27 mouse cellular contexts compared by ENCODE assay signal in genomic region chr11:62487540-62488350, GRCm38 (mm10). TPM values are rescaled to one million over a fixed set of nuclear protein-coding genes. Genes with fewer than 3 reads are reported as not detected.
DNase-seq lines count a peak whose midpoint lies in the region; ATAC-seq and TF ChIP-seq lines count a peak whose summit lies in the region.
"Had no signal": no experiment of that assay in that cellular context is flagged by ENCODE, and none has a peak within 500 bp of the region (broad histone marks: within the 10 kb centered on the region; RNA-seq: fewer than 3 reads in every experiment).

No protein-coding gene starts in this region.

- TF ChIP-seq EP300 in liver, postnatal 0 days (IDR thresholded peaks at IDR 0.05; ENCODE audit: low read depth) = peak; percentile 35; the same call in 1 of the 2 replicates

- H3K36me3 ChIP-seq in kidney, embryonic 15.5 days = no peaks in the 10 kb centered on the region
- no peaks in the 10 kb centered on the region for H3K36me3 ChIP-seq in liver, postnatal 0 days (replicated peaks; ENCODE audit: insufficient read depth, low read length)
- no peaks in the 10 kb centered on the region for H3K36me3 ChIP-seq in intestine, postnatal 0 days (ENCODE audit: control insufficient read depth, insufficient read depth)
- H3K36me3 ChIP-seq in forebrain, embryonic 10.5 days (replicated peaks) = no peaks in the 10 kb centered on the region
- H3K36me3 ChIP-seq: hindbrain, embryonic 12.5 days; liver, embryonic 15.5 days; lung, embryonic 15.5 days; midbrain, embryonic 10.5 days; midbrain, embryonic 15.5 days; neural tube, embryonic 15.5 days had no signal

- peak; percentile 34 to 71 for DNase-seq in kidney, adult 8-10 months
- no peak for DNase-seq in liver, postnatal 0 days
- DNase-seq in liver = no peak
- no peak for DNase-seq in forebrain, embryonic 10.5 days (ENCODE audit: extremely low spot score, low spot score)
- DNase-seq in retina, embryonic 14.5 days (ENCODE audit: low spot score) = no peak
- DNase-seq: adrenal gland, adult 2 months; cerebellum, adult 9-10 months; cerebellum, postnatal 36 days; gastrocnemius, postnatal 25 days; heart, adult 18-20 months; heart, postnatal 36 days; left cerebral cortex, postnatal 4 days; right cerebral cortex, adult 18-20 months; thymus, postnatal 14 days had no signal

- no peak overlapping the region for H3K9ac ChIP-seq in kidney, embryonic 15.5 days
- H3K9ac ChIP-seq in liver, postnatal 0 days (replicated peaks) = no peak overlapping the region
- no peak overlapping the region for H3K9ac ChIP-seq in intestine, postnatal 0 days (ENCODE audit: low read depth, low read length)
- H3K9ac ChIP-seq: hindbrain, embryonic 12.5 days; liver, embryonic 15.5 days; lung, embryonic 15.5 days; midbrain, embryonic 15.5 days; neural tube, embryonic 15.5 days had no signal

- H3K4me1 ChIP-seq in kidney, embryonic 15.5 days = no peaks in the 10 kb centered on the region
- H3K4me1 ChIP-seq in liver, postnatal 0 days (ENCODE audit: insufficient read depth) = 0 out of 2 replicates have a peak, but pooled peaks cover 3% of the 10 kb centered on the region
- no peaks in the 10 kb centered on the region for H3K4me1 ChIP-seq in intestine, postnatal 0 days (replicated peaks; ENCODE audit: control insufficient read depth, insufficient read depth, low read length)
- H3K4me1 ChIP-seq in forebrain, embryonic 10.5 days = no peaks in the 10 kb centered on the region
- H3K4me1 ChIP-seq: hindbrain, embryonic 12.5 days; midbrain, embryonic 10.5 days; midbrain, embryonic 15.5 days; neural tube, embryonic 15.5 days had no signal

- no peaks in the 10 kb centered on the region for H3K9me3 ChIP-seq in kidney, embryonic 15.5 days (replicated peaks)
- no peaks in the 10 kb centered on the region for H3K9me3 ChIP-seq in liver, postnatal 0 days (ENCODE audit: low read length)
- H3K9me3 ChIP-seq in intestine, postnatal 0 days (ENCODE audit: control insufficient read depth) = no peaks in the 10 kb centered on the region
- H3K9me3 ChIP-seq in forebrain, embryonic 10.5 days = no peaks in the 10 kb centered on the region
- H3K9me3 ChIP-seq: hindbrain, embryonic 12.5 days; liver, embryonic 15.5 days; lung, embryonic 15.5 days; midbrain, embryonic 10.5 days; midbrain, embryonic 15.5 days; neural tube, embryonic 15.5 days had no signal

- no peak for ATAC-seq in kidney, embryonic 15.5 days (replicated peaks; ENCODE audit: low FRiP score)
- peak; percentile 85 for ATAC-seq in liver, postnatal 0 days
- ATAC-seq in intestine, postnatal 0 days = peak; percentile 64
- ATAC-seq: activated CD4-positive, CD25-positive, alpha-beta regulatory T cell, adult 4 months; CD4-positive, CD25-positive, alpha-beta regulatory T cell, adult 4 months; forebrain, embryonic 14.5 days; hindbrain, postnatal 0 days; midbrain, embryonic 15.5 days had no signal

- no peak overlapping the region for H3K27ac ChIP-seq in kidney, embryonic 15.5 days
- H3K27ac ChIP-seq in liver, postnatal 0 days (ENCODE audit: low read depth) = peak overlapping the region; percentile 71
- peak overlapping the region; percentile 16 for H3K27ac ChIP-seq in intestine, postnatal 0 days (ENCODE audit: low read depth, low read length)
- H3K27ac ChIP-seq in forebrain, embryonic 10.5 days = no peak overlapping the region
- H3K27ac ChIP-seq: hindbrain, embryonic 12.5 days; hindbrain, postnatal 0 days; liver, embryonic 15.5 days; lung, embryonic 15.5 days; midbrain, embryonic 10.5 days; midbrain, embryonic 15.5 days; neural tube, embryonic 15.5 days had no signal

- H3K4me3 ChIP-seq in kidney, embryonic 15.5 days (replicated peaks) = no peak overlapping the region
- no peak overlapping the region for H3K4me3 ChIP-seq in liver, postnatal 0 days (ENCODE audit: low read depth, low read length)
- H3K4me3 ChIP-seq in intestine, postnatal 0 days (ENCODE audit: low read depth, low read length) = no peak overlapping the region
- no peak overlapping the region for H3K4me3 ChIP-seq in forebrain, embryonic 10.5 days
- H3K4me3 ChIP-seq: hindbrain, embryonic 12.5 days; liver, embryonic 15.5 days; lung, embryonic 15.5 days; midbrain, embryonic 10.5 days; midbrain, embryonic 15.5 days; neural tube, embryonic 15.5 days had no signal

- no peak for TF ChIP-seq CTCF in liver, postnatal 0 days (IDR thresholded peaks at IDR 0.05; ENCODE audit: low read depth)
- no peak for TF ChIP-seq CTCF in intestine, postnatal 0 days (IDR thresholded peaks at IDR 0.05; ENCODE audit: low read depth)

- no peak overlapping the region for H3K4me2 ChIP-seq in kidney, embryonic 15.5 days
- no peak overlapping the region for H3K4me2 ChIP-seq in liver, postnatal 0 days (ENCODE audit: low read depth, low read length)
- H3K4me2 ChIP-seq in intestine, postnatal 0 days (replicated peaks; ENCODE audit: low read depth) = no peak overlapping the region
- H3K4me2 ChIP-seq: heart, embryonic 11.5 days; hindbrain, embryonic 12.5 days; liver, embryonic 15.5 days; lung, embryonic 15.5 days; midbrain, embryonic 15.5 days; neural tube, embryonic 15.5 days had no signal

- WGBS in kidney, embryonic 15.5 days = 97% methylated on average over 10 of the region's 10 CpGs
- WGBS in liver, postnatal 0 days (ENCODE audit: insufficient replicate concordance) = 85% methylated on average over 10 of the region's 10 CpGs
- WGBS in intestine, postnatal 0 days = 70% methylated on average over 10 of the region's 10 CpGs
- 97% methylated on average over 10 of the region's 10 CpGs for WGBS in forebrain, embryonic 10.5 days

- no peaks in the 10 kb centered on the region for H3K27me3 ChIP-seq in kidney, embryonic 15.5 days
- no peaks in the 10 kb centered on the region for H3K27me3 ChIP-seq in liver, postnatal 0 days (ENCODE audit: insufficient read depth, low read length)
- no peaks in the 10 kb centered on the region for H3K27me3 ChIP-seq in intestine, postnatal 0 days (replicated peaks; ENCODE audit: control insufficient read depth, insufficient read depth, low read length)
- H3K27me3 ChIP-seq in forebrain, embryonic 10.5 days (ENCODE audit: poor library complexity, severe bottlenecking) = no peaks in the 10 kb centered on the region
- H3K27me3 ChIP-seq: hindbrain, embryonic 12.5 days; liver, embryonic 15.5 days; lung, embryonic 15.5 days; midbrain, embryonic 15.5 days; neural tube, embryonic 15.5 days had no signal

RNA-seq across cellular contexts. Expression of gene Ncor1, which starts 29.4 kb away (rescaled TPM):
- polyA plus RNA-seq in kidney, embryonic 15.5 days (2015; fragmentation: Nextera tagmentation; extraction: Ambion mirVana) = 168 and 172 TPM in 2 replicates
- polyA plus RNA-seq in liver, postnatal 0 days (2015; fragmentation: Nextera tagmentation; extraction: Ambion mirVana) = 48.1 and 52.0 TPM in 2 replicates
- polyA plus RNA-seq in intestine, postnatal 0 days (2015; fragmentation: Nextera tagmentation; extraction: Ambion mirVana) = 114 and 140 TPM in 2 replicates
- 125 and 130 TPM in 2 replicates for polyA plus RNA-seq in forebrain, embryonic 10.5 days (2016; fragmentation: Nextera tagmentation; extraction: Ambion mirVana)

RNA-seq across cellular contexts. Expression of gene Pigl, which starts 29.5 kb away (rescaled TPM):
- 11.9 and 12.4 TPM in 2 replicates for polyA plus RNA-seq in kidney, embryonic 15.5 days (2015; fragmentation: Nextera tagmentation; extraction: Ambion mirVana)
- 2.6 and 2.7 TPM in 2 replicates for polyA plus RNA-seq in liver, postnatal 0 days (2015; fragmentation: Nextera tagmentation; extraction: Ambion mirVana)
- polyA plus RNA-seq in intestine, postnatal 0 days (2015; fragmentation: Nextera tagmentation; extraction: Ambion mirVana) = 8.3 and 8.9 TPM in 2 replicates
- 19.5 and 19.7 TPM in 2 replicates for polyA plus RNA-seq in forebrain, embryonic 10.5 days (2016; fragmentation: Nextera tagmentation; extraction: Ambion mirVana)

RNA-seq across cellular contexts. Expression of gene Cenpv, which starts 51.3 kb away (rescaled TPM):
- 19.4 and 20.0 TPM in 2 replicates for polyA plus RNA-seq in kidney, embryonic 15.5 days (2015; fragmentation: Nextera tagmentation; extraction: Ambion mirVana)
- polyA plus RNA-seq in liver, postnatal 0 days (2015; fragmentation: Nextera tagmentation; extraction: Ambion mirVana) = 9.8 and 14.0 TPM in 2 replicates
- 54.9 and 55.2 TPM in 2 replicates for polyA plus RNA-seq in intestine, postnatal 0 days (2015; fragmentation: Nextera tagmentation; extraction: Ambion mirVana)
- polyA plus RNA-seq in forebrain, embryonic 10.5 days (2016; fragmentation: Nextera tagmentation; extraction: Ambion mirVana) = 35.6 and 38.6 TPM in 2 replicates

Comparison
In these comparisons a context has a peak if more than half of its experiments do, and no peak if none do; other contexts are left out.
1. DNase-seq: peak in kidney, adult 8-10 months (2 of 2); none in liver, postnatal 0 days (single experiment), liver (single experiment), forebrain, embryonic 10.5 days (single experiment) and retina, embryonic 14.5 days (single experiment).
2. H3K27ac ChIP-seq: peak in liver, postnatal 0 days (single experiment) and intestine, postnatal 0 days (single experiment); none in kidney, embryonic 15.5 days (single experiment) and forebrain, embryonic 10.5 days (single experiment).